Mouse (Mus musculus) erythroblast, embryonic 14.5 days (primary cell): ENCODE measurements around the gene Coq2. TPM values are rescaled to one million over a fixed set of nuclear protein-coding genes. Genes with fewer than 3 reads are reported as not detected.

ENCODE experiments used
- H3K27me3 ChIP-seq: 2 replicates; pipeline ENCODE4 v1.6.1; 2012; ENCODE audit warnings: inconsistent platforms; ENCODE audit not compliant: control insufficient read depth
- H3K36me3 ChIP-seq: 2 replicates; pipeline ENCODE4 v1.6.1; 2012; ENCODE audit warnings: mild to moderate bottlenecking, inconsistent platforms; ENCODE audit not compliant: control insufficient read depth
- H3K4me1 ChIP-seq: 2 replicates; pipeline ENCODE4 v1.6.1; 2012; ENCODE audit warnings: inconsistent platforms; ENCODE audit not compliant: control insufficient read depth
- H3K4me3 ChIP-seq: replicated peaks from 2 replicates; pipeline ENCODE3; 2012; ENCODE audit warnings: moderate library complexity, mild to moderate bottlenecking, inconsistent platforms
- H3K9me3 ChIP-seq: 2 replicates; pipeline ENCODE4 v1.6.1; 2012; ENCODE audit warnings: low read length, inconsistent platforms, mixed read lengths; ENCODE audit not compliant: control insufficient read depth
- GATA1 ChIP-seq: IDR thresholded peaks from 2 replicates; pipeline ENCODE4 v1.6.1; 2012; ENCODE audit warnings: low read length, inconsistent platforms, mixed read lengths
- TAL1 ChIP-seq: IDR thresholded peaks from 3 replicates; pipeline ENCODE4 v1.6.1; 2012; ENCODE audit warnings: low read length, inconsistent platforms, mixed read lengths
- polyA plus RNA-seq: library from polyadenylated mRNA; stranded (reverse); fragments of >175 nt; gene quantifications from 2 replicates; pipeline ENCODE4 v1.2.3, GENCODE M21; 2012

Coq2 gene
- polyA plus RNA-seq, 1 experiment: 1.8 TPM

DNA sequence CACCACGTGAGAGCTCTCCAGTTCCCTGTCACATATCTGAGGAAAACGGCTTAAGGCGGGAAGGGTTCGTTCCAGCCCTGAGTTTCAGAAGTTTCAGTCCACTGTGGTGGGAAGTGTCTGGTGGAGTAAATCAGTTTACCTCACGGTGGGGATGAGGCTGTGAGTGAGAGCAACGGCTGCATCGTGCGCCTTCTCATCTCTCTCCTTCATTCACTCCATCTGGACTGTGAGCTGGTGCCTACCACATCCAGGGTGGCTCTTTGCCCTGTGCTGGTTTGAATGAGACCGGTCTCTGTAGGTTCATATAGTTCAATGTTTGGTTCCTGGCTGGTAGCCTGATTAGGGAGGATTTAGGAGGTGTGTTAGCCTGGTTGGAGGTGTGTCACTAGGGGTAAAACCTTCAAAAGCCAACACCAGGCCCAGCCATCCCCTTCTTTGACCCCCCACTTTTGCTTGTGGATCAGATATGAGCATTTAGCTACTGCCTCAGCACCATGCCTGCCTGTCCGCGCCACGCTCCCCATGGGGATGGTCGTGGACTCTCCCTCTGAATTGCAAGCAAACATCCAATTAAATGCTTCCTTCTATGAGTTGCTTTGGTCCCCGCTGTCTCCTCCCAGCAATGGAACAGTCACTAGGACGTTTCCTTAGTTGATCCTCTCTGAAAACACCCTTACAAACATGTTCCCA lies 55.2 kb downstream of the Coq2 start:
- Histone ChIP-seq H3K27me3 (peaks cover 3% of the 10 kb centered on the region), H3K4me1 (peaks cover under 1% of the 10 kb centered on the region), H3K9me3 (no peaks in the 10 kb centered on the region), H3K36me3 (no peaks in the 10 kb centered on the region), H3K4me3 (no peak overlapping the region)
- TF ChIP-seq TAL1 (no peak), GATA1 (no peak)

DNA sequence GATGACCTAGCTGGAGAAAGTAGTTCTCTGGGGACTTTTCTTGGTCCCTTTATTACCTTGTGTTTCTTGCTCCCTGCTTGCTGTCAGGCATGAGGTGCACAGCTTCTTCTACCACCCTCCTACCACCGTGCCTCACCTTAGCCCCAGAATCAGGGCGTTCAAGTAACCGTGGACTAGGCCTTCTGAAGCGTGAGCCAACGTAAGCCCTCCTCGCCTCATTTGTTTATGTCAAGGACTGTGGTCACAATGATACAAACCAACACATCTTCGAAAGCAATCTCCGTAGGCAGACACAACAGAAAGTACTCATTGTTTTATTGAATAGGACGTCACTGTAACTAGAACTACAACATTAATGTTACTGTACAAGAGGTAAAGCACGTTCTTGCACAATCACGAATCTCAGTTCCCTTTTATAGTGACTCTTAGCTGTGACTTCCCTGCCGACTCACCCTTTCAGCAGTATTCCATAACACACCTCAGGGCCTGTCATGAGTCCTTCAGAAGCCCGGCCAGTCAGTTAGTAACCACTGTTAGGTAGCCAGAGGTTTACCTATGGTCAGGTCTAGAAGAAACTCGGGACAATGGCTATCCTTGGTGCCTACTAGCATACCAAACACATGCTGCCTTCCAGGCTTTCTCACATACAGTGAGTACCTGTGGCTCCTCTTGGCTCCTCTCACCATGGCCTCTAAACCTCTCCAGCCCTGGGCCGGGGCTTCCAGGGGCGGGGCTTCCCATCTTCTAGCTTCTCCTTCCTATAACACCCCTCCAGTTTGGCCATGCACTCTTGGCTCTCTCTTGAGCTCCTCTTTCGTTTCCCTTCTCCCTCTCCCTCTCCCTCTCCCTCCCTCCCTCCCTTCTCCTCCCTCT lies 60.8 kb downstream of the Coq2 start:
- H3K4me3 ChIP-seq: no peak overlapping the region

GRCm38 (mm10) chr5:100607868-100608267 lies 67.1 kb downstream of the Coq2 start:
- Histone ChIP-seq H3K9me3 (no peaks in the 10 kb centered on the region), H3K4me3 (no peak overlapping the region), H3K27me3 (no peaks in the 10 kb centered on the region), H3K36me3 (no peaks in the 10 kb centered on the region), H3K4me1 (no peaks in the 10 kb centered on the region; the same call in none of the 2 replicates)
- TF ChIP-seq TAL1 (no peak), GATA1 (no peak)

More for the DNA sequence above, 60.8 kb downstream of the Coq2 start:
- H3K9me3 ChIP-seq: no peaks in the 10 kb centered on the region
- no peaks in the 10 kb centered on the region for H3K4me1 ChIP-seq
- H3K27me3 ChIP-seq: no peaks in the 10 kb centered on the region
- H3K36me3 ChIP-seq: no peaks in the 10 kb centered on the region
- TF ChIP-seq GATA1: no peak
- TF ChIP-seq TAL1: no peak

- no peak for TF ChIP-seq GATA1
- no peak for TF ChIP-seq TAL1
- H3K36me3 ChIP-seq: no peaks in the 10 kb centered on the region
- H3K4me1 ChIP-seq: no peaks in the 10 kb centered on the region; the same call in none of the 2 replicates
- no peak overlapping the region for H3K4me3 ChIP-seq
- no peaks in the 10 kb centered on the region for H3K9me3 ChIP-seq
- no peaks in the 10 kb centered on the region for H3K27me3 ChIP-seq
These were observed 67.7 kb downstream of the Coq2 start for GRCm38 (mm10) chr5:100607090-100607762.

DNA sequence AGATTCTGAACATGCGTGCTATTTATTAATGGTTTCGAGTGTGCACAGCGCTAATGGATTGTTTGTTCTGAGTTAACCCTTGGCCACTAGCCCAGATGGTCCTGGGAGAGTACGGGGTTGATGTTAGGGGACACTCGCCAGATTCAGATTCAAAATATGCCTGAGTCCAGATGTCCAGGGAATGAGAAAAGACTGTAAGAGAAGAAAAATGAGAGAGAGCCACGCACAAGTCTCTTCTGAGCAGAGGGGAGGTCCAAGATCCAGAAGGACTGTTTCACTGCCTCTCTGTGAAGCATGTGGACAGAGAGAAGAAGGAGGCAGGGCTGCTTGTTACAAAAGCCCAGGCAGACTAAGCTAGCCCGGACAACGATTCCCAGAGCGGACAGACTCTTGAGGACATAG lies 69.1 kb downstream of the Coq2 start:
- TF ChIP-seq TAL1 (no peak), GATA1 (no peak)
- H3K4me1 ChIP-seq: no peaks in the 10 kb centered on the region; the same call in none of the 2 replicates
- H3K27me3 ChIP-seq: no peaks in the 10 kb centered on the region
- no peaks in the 10 kb centered on the region for H3K36me3 ChIP-seq
- no peak overlapping the region for H3K4me3 ChIP-seq
- no peaks in the 10 kb centered on the region for H3K9me3 ChIP-seq

Other genes starting within 250 kb of the Coq2 start
- 0.10 and 0.25 TPM in 2 replicates for gene Lin54, start 174.5 kb downstream of the Coq2 start, polyA plus RNA-seq
- gene Cops4, start 156.8 kb downstream of the Coq2 start, polyA plus RNA-seq: 0.84 and 2.2 TPM in 2 replicates
- 0.08 TPM in 1 of 2 replicates, not detected in the other for gene Plac8, start 102.9 kb downstream of the Coq2 start, polyA plus RNA-seq
- not detected in 2 replicates for gene Hpse, start 44.6 kb upstream of the Coq2 start, polyA plus RNA-seq
- gene Helq, start 123.5 kb upstream of the Coq2 start, polyA plus RNA-seq: 1.5 and 2.1 TPM in 2 replicates
- 1.7 and 2.3 TPM in 2 replicates for gene Mrps18c, start 123.5 kb upstream of the Coq2 start, polyA plus RNA-seq
- gene Abraxas1, start 145.8 kb upstream of the Coq2 start, polyA plus RNA-seq: 0.16 and 0.44 TPM in 2 replicates
- not detected in 2 replicates for gene Gpat3, start 170.6 kb upstream of the Coq2 start, polyA plus RNA-seq